Mouse (Mus musculus) cerebellum, adult 8-10 months (tissue): Measurements from ENCODE around the gene Cd59b.
A peak's percentile ranks its signal among the peaks of the same experiment; 100 is the strongest.

Source experiments
- DNase-seq: peaks from one replicate; pipeline ENCODE4 v3.0.0; 2022

Gene Cd59b

DNA sequence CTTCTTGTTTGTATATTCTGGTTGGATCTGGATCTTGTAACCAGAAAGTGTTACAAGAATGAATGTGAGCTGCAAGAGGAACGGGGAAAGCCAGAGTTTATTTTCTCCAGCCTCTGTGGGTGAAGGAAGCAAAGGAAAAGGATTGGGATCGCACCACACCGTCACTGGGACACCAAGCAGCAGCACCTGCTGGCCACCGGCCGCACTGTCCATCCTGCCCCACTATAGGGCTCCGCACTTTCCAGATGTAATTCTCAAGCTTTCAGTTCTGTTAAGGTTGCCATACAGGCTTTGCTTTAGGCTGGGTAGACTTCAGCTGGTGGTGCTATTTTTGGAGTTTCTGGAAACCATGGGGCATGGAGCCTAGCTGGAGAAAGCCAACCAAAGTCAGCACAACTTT lies 50.7 kb downstream of the Cd59b start:
- DNase-seq = no peak

DNA sequence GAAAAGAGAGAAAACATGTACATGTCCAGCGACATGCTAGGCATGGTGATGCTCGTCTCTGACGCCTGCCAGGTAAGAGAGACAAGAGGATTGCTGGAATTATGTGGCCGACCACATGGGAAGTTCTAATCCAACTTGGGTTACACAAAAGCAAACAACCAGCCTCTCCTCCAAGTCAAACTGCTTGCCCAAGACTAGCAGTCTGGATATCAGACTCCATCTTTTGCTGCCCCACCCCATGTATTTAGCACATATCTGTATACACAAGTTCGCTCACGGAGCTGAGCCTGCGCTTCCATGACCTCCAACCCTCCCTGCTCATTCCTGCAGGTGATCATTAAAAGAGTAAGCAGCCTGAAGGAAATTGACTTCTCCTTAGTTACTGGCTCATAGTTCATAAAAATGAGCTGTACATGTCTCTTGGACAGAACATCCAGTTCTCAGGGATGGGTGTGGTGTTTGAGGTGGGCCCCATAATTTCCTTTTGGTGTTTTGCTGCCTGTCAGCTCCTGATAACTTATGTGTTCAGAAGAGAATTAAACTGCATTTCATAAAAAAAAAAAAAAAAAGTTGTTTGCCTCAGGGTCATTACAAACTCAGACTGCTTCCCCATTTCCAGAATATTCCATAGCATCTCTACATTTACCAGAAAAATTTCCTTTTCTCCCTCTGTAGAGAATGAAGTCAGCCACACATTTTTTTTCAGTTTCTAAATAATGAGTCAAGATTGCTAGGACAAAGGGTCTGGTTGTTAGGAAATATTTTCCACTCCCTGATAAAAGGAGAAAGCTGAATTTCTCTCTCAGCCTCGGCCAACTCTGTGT lies 52.2 kb downstream of the Cd59b start:
- DNase-seq = no peak

DNA sequence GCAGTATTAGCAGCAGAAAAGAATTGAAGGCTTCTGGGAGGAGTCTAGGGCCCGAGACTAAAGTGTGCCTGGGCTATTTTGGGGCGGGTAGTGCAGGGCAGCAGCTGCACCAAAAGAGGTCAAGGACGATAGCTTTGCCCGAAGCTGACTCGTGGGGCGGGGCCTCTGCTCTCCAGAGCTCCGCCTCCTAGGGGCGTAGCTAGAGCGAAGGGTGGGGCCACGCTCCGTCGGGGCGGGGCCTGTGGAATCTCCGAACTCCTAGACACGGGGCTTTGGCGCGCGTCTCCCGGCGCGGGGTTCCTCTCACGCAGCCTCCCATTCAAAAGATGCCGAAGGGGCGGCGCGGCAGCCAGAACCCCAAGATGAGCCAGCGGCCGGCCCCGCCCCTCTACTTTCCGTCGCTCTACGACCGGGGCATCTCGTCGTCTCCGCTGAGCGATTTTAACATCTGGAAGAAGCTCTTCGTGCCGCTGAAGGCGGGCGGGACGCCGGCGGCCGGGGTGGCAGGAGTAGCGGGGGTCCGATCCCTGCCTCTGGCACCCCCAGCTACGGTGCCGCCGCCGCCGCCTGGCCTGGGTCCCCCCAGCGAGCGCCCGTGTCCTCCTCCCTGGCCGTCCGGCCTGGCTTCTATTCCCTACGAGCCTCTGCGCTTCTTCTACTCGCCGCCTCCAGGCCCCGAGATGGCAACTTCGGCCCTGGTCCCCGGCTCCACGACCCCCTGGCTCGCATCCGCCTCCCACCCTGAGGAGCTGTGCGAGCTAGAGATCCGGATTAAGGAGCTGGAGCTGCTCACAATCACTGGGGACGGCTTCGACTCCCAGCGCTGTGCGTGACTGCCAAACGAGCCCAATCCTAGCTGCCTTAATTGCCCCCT lies 53.1 kb downstream of the Cd59b start, which contains the start of gene A930018P22Rik:
Gene A930018P22Rik (plus strand): TSS at position 265 of the 874 bp plus-strand sequence.
- DNase-seq = peak; percentile 90

DNA sequence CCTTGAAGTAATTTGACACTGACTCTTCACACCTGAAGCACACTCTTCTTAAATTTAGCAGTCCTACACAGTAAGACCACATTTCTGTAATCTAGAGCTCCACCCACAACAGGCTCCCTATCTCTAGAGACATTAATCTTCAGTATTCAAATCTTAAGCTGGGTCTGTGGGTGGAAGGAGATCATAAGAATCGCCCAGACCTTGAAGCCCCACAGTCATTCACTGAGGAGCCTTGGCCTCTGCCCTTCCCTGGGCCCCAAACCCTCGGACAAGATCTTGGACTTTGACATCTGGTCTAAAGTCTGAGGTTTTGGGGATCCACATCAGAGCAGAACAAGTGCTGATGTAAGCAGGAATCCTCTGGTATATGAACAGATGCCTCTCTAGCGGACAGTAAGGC lies 53.9 kb downstream of the Cd59b start:
- no peak for DNase-seq

DNA sequence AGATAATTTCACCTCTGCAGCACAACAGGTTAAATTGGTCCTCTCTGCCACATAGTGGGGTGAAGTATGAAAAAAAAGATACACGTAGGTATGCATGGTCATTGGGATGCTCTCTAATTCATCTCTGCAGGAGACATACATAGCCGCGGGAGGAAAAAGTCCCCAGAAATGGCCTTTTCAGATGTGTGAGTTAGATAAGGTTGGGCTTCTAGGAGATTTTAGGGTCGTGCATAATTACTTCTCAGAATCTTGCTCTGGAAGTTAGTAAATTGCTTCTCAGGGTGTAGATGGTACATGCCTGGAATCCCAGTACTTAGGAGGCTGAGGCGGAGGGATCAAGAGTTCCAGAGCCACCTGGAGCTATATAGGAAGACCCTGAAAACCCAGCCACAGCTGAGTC lies 54.4 kb downstream of the Cd59b start:
- no peak for DNase-seq

DNA sequence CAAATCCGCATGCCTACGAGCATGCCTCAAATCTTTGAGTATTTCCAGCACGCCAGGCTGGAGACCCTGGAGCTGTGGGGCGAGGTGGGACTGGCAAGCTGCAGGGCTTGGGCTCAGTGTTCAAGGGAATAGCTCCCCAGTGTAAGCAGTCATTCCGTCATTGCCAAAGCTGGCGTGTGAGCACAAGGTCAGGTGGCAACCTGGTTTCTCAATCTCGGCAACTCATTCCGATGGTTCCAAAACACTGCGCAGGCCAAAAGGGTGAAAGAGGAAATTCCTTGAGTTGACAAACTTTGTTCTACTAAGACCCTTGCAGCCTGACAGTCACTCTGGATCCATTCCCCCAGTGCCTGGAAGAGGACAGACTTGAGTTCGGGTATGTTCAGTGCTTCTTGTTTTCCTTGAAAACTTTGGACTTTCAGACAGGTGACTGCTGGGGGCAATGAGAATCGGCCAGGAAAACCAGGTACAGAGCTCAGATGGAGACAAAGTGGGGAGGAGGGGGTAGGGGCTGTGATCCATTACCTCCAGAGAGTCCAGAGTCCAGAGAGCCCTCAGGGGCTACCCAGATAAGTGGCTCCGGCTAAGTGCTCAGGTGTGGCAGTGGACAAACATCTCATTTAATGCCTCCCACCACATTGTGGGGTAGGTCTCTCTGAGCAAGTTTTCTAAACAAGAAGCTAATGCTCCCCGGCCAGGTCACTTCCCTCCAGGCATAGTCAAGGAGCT lies 59.3 kb downstream of the Cd59b start:
- DNase-seq = no peak

DNA sequence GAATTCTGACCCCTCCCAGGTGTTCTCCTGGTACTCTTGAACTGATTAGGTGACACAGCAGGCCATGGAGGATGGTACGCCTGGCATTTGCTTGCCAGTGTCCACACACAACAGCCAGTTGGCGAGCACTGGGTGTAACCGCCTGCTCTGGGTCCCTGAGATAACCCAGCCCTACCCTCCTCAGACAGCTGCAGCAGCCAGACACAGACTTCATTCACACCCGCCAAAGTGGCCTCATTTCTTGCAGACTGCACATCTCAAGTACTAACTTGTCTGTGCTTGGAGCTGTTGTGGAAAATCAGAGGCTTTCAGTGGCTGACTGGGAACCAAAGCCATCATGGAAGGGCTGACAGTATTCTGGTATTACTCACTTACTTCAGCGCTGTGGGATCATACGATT lies 60.5 kb downstream of the Cd59b start:
- DNase-seq = no peak

DNA sequence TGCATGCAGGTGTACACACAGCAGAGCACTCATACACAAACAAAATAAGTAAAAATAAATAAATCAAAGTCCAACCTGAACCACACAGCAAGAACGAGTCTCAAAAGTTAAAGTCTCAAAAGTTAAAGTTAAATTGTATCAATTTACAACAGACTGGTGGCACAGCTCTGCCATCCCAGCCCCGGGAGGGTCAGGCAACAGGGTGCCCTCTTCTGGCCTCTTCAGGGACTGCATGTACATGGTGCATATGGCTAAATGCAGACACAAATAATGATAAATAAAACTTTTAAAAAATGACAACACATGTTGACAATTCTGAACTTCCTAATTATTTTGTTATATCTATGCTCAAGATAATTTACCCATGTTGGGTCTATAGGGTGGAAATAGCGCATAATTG lies 61.3 kb downstream of the Cd59b start:
- no peak for DNase-seq

DNA sequence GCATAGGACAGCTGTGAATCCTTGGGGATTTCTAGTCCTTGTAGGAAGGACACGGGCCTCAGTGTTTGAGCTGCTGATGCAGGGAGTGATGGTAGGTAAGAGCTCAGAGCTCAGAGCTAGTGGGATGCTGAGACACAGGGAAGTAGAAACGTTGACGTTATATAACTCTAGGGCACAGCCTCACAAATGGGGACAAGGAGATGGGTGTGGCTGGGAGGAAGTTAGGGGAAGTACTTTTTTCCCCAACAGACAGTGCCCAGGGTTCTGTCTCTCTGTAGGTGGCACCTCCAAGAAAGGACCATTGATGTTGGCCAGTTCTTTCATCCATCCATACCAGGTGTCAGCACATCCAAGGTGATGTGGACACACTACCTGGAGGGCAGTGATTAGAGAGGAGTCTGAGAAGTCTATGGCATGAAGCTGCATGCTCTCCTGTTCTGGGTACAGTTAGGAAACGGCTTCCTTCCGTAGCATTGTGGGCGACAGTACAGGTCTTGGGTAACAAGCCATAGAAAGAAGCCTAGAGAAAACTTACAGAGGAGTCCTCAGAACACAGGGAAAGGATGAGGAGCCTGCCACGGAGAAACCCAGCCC lies 62.7 kb downstream of the Cd59b start:
- no peak for DNase-seq

DNA sequence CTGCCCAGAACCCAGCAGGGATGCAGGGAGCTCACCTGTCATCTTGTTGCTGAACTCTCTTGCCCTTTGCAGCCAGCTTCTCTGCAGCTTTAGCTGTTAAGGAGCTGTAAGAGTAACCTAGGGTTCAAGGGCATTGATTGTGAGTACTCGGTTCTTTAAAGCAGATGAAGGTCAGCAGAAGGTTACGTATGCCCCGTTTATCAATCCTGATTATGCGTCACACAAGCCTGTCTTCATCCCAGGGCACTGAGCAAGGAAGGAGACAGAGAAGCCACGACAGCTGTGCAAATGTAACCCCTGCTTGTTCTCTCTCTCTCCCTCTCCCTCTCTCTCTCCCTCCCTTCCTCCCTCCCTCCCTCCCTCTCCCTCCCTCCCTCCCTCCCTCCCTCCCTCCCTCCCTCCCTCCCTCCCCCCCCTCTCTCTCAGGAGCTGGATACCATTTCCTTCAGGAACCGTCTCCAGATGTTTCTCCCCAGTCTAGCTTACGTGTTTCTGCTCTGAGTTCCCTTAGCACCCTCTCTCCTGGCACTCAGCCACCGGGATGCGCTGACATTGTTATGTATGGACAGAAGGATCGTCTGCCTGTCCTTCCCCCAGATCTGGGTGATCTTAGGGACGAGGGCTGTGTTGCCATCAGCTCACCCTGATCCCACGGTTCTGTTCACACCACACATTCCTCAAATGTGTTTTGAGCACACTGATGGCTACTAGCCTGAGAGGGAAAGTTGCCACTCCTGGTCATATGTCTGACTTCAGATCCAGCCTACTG lies 63.6 kb downstream of the Cd59b start:
- DNase-seq = no peak

DNA sequence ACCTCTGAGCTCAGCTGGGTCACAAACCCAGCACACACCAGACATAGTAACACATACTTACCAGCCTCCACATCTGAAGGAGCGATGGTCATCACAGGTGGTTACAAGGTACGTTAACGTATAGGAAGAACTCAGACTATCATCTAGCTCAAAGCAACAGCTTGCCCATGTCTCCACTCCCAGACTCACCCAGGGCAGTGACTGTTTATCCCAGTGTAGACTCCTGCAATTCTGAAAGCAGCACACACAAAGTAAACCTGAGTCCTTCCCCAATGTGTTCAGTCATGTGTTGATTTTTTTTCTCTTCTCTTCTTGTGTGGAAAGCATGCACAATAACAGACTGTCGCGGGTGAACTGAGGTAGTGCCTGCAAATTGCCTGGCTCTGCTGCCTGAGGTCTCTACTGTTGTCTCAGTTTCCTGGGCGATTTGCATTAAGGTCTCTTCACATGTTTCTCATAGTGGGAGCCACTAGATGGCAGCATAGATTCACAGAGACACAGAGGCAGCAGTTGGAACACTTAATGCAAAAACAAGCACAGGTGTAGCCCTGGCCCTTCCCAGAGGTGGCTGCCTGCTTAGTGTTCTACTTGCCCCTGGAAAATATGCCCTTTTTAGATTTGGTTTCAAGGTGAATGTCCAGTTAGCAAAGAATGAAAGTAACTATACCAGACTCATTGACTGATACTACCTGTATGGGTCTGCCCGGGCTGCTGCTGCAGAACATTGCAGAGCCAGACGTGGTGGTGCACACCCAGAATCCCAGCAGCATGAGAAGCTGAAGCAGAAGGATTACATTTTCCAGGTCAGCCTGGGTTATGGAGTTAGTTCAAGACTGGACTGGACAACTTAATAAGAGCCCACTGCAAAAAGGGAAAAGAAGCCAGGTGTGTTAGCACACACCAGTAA lies 64.8 kb downstream of the Cd59b start:
- DNase-seq = peak; percentile 80

DNA sequence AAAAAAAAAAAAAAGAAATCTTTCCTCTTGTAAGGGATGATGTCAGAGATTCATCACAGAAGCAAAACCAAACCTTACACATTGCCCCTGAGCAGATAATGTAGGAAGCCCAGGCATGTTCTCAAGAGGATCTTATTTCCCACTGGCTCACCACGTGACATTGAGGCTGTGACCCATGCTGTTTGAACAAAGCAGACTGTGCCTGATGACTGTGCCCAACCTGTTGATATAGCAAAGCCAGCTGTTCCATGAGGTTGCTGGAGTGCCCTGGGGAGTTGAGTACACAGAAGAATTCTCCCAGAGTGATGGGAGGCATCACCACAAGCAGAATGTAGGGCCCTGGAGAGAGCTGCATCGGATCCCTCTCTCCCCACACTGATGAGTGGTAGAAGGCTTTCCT lies 66.3 kb downstream of the Cd59b start:
- DNase-seq = no peak
